Mouse (Mus musculus) neural tube, embryonic 12.5 days (tissue): ENCODE results near the gene Rapgef3. TPM values are rescaled to one million over a fixed set of nuclear protein-coding genes. Genes with fewer than 3 reads are reported as not detected.

ENCODE experiments used
- ATAC-seq: fragments of 200-750 bp; cut with Nextera tagmentation; 2 replicates; pipeline ENCODE4 v1.8.0; 2017; ENCODE audit warnings: low read depth, mild to moderate bottlenecking, moderate TSS enrichment, moderate library complexity; ENCODE audit not compliant: low FRiP score
- H3K27ac ChIP-seq: fragments of 300-500 bp; sonication (generic); 2 replicates; pipeline ENCODE4 v1.5.1; 2016
- H3K27me3 ChIP-seq: fragments of 300-500 bp; sonication (generic); replicated peaks from 2 replicates; pipeline ENCODE4 v1.6.1; 2016; ENCODE audit warnings: mild to moderate bottlenecking
- H3K36me3 ChIP-seq: fragments of 300-500 bp; sonication (generic); 2 replicates; pipeline ENCODE4 v1.6.1; 2016; ENCODE audit warnings: mild to moderate bottlenecking
- H3K4me1 ChIP-seq: fragments of 300-500 bp; sonication (generic); 2 replicates; pipeline ENCODE4 v1.6.1; 2016
- H3K4me2 ChIP-seq: fragments of 300-500 bp; sonication (generic); replicated peaks from 2 replicates; pipeline ENCODE4 v1.6.1; 2016; ENCODE audit warnings: mild to moderate bottlenecking
- H3K4me3 ChIP-seq: fragments of 300-500 bp; sonication (generic); 2 replicates; pipeline ENCODE4 v1.5.1; 2016
- H3K9ac ChIP-seq: fragments of 300-500 bp; sonication (generic); 2 replicates; pipeline ENCODE4 v1.6.1; 2016; ENCODE audit warnings: mild to moderate bottlenecking
- H3K9me3 ChIP-seq: fragments of 300-500 bp; sonication (generic); 2 replicates; pipeline ENCODE4 v1.6.1; 2016; ENCODE audit warnings: mild to moderate bottlenecking
- WGBS: fragments of 180-500 bp; shearing (Covaris S2); methylation state at CpG from one replicate; pipeline ENCODE4 v1.1.7; 2016; 5-methylcytosine and 5-hydroxymethylcytosine counted together
- polyA plus RNA-seq: library from polyadenylated mRNA; unstranded; fragments of >200 nt; fragmentation: Nextera tagmentation; extraction: Ambion mirVana; gene quantifications from 2 replicates; pipeline ENCODE4 v1.2.1, GENCODE M21; 2016

Rapgef3 gene
- polyA plus RNA-seq, 1 experiment from 2014 or later, result 11.9 TPM

DNA sequence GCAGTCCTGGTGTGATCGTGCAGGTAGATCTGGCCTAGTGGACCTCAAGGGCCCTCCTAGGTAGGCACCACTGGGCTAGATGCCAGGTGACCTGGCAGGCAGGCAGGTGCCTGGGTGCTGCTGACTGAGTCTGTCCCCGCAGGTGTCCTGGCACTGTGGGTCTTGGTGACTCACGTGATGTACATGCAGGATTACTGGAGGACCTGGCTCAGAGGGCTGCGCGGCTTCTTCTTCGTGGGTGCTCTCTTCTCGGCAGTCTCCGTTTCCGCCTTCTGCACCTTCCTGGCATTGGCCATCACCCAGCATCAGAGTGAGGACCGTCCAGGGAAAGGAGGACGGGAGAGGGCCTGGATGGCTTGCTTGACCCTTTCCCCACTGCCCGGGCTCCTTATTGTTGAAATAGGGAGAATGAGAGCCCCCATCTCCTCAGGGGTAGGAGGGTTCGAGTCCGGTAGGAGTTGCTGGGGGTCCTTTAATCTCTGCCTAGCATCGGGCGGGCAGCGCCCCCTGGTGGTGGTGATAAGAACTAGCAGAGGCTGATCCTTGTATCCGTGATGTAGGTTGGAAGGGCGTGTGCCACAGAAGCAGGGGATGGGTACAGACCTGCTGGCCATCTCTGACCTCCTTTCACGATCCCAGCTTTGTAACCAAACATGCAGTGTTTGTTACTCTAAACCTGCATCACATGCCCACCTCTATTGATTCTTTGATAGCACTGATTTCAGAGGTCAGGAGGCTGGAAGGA is 22.2 kb upstream of the Rapgef3 start:
- 57% methylated on average over 20 of the region's 20 CpGs for WGBS
- Histone ChIP-seq H3K4me2 (no peak overlapping the region), H3K4me1 (0 out of 2 replicates have a peak, but pooled peaks cover under 1% of the 10 kb centered on the region), H3K27ac (no peak overlapping the region), H3K4me3 (no peak overlapping the region), H3K27me3 (no peaks in the 10 kb centered on the region), H3K9me3 (no peaks in the 10 kb centered on the region), H3K9ac (no peak overlapping the region), H3K36me3 (peaks cover 34% of the 10 kb centered on the region)
- no peak; the same call in 1 of the 2 replicates for ATAC-seq

DNA sequence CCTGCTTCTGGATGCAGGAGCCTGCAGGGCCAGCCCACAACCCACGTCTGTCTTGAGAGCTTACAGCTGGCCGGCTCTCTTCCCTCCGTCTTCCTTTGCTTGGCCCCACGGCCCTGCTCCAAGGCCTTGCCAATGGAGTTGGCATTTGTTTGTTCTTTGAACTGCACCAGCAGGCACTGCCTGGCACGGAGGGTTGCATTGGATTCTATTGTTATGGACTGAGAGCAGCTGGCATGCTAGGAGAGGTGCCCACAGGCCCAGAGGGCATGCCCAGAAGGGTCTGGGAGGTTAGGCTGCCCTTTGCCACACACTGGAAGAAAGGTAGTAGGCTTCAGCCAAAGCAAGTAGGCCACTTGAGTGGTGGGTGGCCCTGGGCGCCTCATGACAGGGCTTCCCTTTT is 21.0 kb upstream of the Rapgef3 start:
- Histone ChIP-seq H3K9ac (no peak overlapping the region), H3K9me3 (no peaks in the 10 kb centered on the region), H3K27me3 (no peaks in the 10 kb centered on the region), H3K4me1 (0 out of 2 replicates have a peak, but pooled peaks cover 3% of the 10 kb centered on the region), H3K36me3 (peaks cover 23% of the 10 kb centered on the region), H3K4me2 (no peak overlapping the region), H3K4me3 (no peak overlapping the region), H3K27ac (no peak overlapping the region)
- 63% methylated on average over 6 of the region's 6 CpGs for WGBS
- no peak for ATAC-seq

DNA sequence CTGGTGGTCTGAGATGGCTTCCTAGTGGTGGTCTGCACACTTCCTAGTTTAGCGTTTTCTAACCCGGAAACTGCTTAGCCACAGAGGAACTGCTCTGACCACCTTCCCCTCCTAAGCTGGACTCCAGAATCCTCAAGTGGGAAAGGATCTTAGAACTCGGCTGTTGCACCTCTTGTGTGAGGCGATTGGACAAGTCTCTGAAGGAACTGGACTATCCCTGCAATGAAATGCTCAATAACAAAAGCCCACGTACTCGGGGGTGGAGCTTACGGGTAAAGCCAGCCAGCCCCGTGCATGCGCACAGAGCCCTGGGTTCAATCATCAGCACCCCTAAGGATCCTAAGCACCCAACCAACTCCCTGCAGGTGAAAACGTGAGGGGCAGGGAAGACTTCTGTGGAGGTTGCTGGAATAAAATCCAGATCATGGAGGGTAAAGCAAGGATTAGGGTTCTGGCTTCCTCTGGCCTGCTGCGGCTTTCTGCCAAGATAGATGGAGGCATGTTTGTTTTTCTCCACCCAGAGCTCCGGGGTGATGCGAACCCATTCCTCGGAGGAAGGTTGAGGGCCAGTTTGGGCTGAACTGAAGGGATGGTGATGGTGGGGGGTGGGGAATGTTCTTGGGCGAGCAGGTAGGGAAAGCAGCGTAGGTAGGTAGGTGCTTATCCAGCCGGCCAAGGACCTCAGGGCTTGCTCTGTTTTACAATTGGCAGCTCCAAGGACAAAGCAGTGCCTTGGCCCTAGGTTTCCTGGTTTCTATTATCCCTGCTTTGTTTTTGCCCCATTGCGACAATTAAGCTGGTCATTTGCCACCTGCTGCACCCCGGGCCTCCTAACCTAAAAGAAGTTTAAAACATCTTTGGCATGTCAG is 20.3 kb upstream of the Rapgef3 start:
- Histone ChIP-seq H3K9me3 (no peaks in the 10 kb centered on the region), H3K36me3 (peaks cover 16% of the 10 kb centered on the region), H3K27ac (no peak overlapping the region), H3K4me1 (0 out of 2 replicates have a peak, but pooled peaks cover 3% of the 10 kb centered on the region), H3K27me3 (0 out of 2 replicates have a peak, but pooled peaks cover 3% of the 10 kb centered on the region), H3K4me3 (no peak overlapping the region), H3K4me2 (no peak overlapping the region), H3K9ac (no peak overlapping the region)
- no peak for ATAC-seq
- WGBS, result 64% methylated on average over 19 of the region's 19 CpGs

DNA sequence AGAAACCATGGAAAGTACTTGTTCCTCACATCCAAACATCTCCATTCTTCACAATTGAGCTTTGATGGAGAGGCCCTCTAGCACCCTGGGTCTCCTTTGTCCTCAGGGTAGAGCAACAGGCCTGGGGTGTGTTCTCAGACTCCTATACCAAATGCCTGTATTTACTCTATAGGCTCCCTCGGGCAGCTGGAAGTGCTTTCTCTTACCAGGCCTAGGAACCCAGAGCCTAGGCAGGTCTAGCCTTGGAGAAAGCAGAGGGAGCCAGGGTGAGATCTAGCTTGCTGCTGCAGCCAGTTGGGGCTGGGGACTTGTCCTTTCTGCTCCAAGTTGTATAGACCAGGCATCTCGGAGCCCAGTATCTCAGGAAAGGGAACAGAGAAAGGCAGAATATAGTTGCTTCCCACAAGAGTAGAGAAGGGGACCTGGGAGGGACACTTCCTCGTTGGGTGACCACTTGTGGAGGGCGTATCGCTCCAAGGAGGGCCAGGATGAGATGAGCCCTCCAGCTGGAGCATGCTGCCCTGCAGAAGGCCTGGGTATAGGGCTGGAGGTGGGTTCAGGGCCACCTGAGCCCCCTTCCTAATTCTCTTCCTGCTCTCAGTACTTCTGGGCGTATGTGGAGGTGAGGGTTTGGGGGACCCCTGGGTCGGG is 19.5 kb upstream of the Rapgef3 start:
- no peak for ATAC-seq
- Histone ChIP-seq H3K9me3 (no peaks in the 10 kb centered on the region), H3K27me3 (0 out of 2 replicates have a peak, but pooled peaks cover 10% of the 10 kb centered on the region), H3K36me3 (peaks cover 14% of the 10 kb centered on the region), H3K4me3 (no peak overlapping the region), H3K27ac (no peak overlapping the region), H3K4me1 (peaks cover 7% of the 10 kb centered on the region), H3K4me2 (no peak overlapping the region), H3K9ac (no peak overlapping the region)
- WGBS, result 84% methylated on average over 7 of the region's 7 CpGs

DNA sequence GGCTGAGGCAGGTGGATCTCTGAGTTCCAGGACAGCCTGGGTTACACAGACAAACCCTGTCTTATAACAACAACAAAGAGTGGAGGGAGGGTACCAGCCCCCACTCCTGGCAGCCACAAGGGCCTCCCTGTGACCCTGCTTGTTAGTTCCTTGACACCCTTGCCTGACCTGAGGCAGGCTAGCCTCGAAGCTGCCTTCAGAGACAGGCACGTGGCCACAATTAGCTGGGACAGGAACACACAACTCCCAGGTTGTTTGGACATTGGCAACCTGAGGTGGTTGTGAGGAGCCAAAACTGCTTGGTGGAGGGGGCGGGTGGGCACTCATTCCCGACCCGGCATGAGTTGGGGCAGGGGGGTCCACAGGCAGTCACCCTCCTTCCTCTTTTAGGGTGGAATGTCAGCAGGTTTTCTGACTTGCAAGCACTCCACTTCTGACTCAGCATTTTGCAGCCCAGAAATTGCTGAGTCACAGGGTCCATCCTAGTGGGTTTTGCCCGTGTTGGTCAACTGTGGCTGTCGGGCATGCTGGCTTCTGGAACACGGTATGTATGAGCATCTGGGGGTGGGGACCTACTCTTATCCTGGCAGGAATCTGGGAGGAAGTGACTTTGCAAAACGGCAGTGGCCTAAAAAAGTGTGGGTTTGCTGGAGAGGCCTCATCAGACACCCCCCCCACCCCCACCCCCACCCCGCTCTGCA is 18.8 kb upstream of the Rapgef3 start:
- H3K9ac ChIP-seq, result no peak overlapping the region
- no peak for ATAC-seq
- no peak overlapping the region for H3K4me3 ChIP-seq
- H3K4me2 ChIP-seq, result no peak overlapping the region; the same call in 1 of the 2 replicates
- H3K27ac ChIP-seq, result no peak overlapping the region
- peaks cover 7% of the 10 kb centered on the region for H3K36me3 ChIP-seq
- WGBS, result 87% methylated on average over 10 of the region's 10 CpGs
- no peaks in the 10 kb centered on the region for H3K9me3 ChIP-seq
- H3K4me1 ChIP-seq, result peaks cover 11% of the 10 kb centered on the region
- H3K27me3 ChIP-seq, result 0 out of 2 replicates have a peak, but pooled peaks cover 15% of the 10 kb centered on the region

DNA sequence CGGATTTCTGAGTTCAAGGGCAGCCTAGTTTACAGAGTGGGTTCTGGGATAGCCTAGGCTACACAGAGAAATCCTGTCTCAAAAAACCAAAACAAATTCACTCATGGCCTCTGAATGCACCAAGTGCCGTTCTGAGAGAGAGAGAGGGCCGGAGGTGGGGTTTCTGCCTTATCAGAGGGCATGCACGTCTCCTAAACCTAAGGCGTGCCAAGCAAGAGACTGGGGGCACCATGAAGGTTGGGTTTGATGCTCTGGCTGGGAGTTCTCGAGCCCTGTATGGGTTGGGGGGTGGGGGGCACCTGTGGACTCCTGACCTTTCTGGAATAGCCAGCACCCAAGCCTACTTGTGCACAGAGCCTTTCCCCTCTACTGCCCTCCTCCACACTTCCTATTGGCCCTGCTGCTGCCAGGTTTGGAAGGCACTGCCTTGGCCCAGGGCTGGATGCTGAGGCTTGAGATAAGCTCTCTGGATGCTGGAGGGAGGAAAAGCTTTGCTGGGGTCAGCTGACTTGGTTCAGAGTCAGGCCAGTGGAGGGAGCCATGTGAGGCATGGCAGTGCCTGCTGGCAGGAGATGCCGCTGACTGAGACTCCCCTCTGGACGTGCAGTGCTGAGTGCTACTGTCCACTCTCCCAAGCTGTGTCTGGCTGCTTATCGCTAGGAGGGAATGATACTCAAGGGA is 18.1 kb upstream of the Rapgef3 start:
- 84% methylated on average over 9 of the region's 9 CpGs for WGBS
- peaks cover 11% of the 10 kb centered on the region for H3K4me1 ChIP-seq
- peaks cover 3% of the 10 kb centered on the region; the same call in 1 of the 2 replicates for H3K36me3 ChIP-seq
- 0 out of 2 replicates have a peak, but pooled peaks cover 18% of the 10 kb centered on the region for H3K27me3 ChIP-seq
- no peak overlapping the region; the same call in 1 of the 2 replicates for H3K4me2 ChIP-seq
- ATAC-seq, result no peak
- H3K27ac ChIP-seq, result no peak overlapping the region
- no peak overlapping the region for H3K9ac ChIP-seq
- H3K9me3 ChIP-seq, result no peaks in the 10 kb centered on the region
- H3K4me3 ChIP-seq, result no peak overlapping the region

DNA sequence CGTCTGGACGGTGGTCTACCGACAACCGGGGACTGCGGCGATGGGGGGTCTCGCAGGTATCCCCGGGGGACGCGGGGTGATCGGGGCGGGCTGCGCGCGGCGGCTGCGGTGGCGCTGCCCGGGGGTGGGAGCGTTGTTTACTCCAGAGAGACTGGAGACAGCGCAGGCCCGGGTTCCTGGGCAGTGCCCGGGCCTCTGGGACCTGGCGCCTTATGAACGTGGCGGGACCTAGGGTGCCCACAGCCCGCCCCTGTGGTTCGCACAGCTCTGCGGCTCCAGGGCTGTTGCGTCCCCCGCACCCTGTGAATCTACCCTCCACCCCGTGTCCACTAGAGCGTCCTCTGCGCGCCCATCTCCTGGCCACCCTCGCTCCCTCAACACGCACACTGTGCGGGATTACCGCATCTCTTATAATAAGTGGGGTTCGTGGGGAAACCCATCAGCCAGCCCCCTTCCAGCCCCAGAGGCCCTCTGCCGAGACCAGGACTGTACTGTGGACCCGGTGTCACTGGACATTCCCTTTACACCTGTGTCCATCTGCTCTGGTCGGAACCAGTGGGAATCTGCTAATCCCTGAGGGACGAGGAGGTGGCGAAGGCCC is 16.9 kb upstream of the Rapgef3 start:
- WGBS, result 6% methylated on average over 45 of the region's 45 CpGs

DNA sequence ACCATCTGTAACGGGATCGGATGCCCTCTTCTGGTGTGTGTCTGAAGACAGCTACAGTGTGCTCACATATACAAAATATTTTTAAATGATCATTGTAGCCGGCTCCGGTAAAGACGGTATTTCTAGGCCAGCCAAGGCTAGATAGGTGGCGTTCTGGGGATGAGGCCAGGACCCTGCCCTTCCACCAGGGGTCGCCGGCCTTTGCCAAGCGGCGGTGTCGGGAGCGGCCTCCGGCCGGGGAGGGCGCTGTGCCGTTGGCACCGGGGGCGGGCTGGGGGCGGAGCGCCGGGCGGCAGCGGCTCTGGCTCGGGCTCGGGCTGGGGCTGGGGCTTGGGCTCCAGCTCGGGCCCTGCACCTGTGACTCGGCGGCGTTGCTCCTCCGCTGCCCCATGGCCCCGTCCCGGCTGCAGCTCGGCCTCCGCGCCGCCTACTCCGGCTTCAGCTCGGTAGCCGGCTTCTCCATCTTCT is 16.4 kb upstream of the Rapgef3 start:
- ATAC-seq, result peak; percentile 87
- 4% methylated on average over 39 of the region's 39 CpGs for WGBS
- no peak overlapping the region for H3K27ac ChIP-seq
- no peaks in the 10 kb centered on the region for H3K36me3 ChIP-seq
- peak overlapping the region; percentile 74 for H3K4me3 ChIP-seq
- 0 out of 2 replicates have a peak, but pooled peaks cover 18% of the 10 kb centered on the region for H3K27me3 ChIP-seq
- no peaks in the 10 kb centered on the region for H3K9me3 ChIP-seq
- H3K4me2 ChIP-seq, result peak overlapping the region; percentile 87
- peak overlapping the region; percentile 84 for H3K9ac ChIP-seq
- H3K4me1 ChIP-seq, result peaks cover 11% of the 10 kb centered on the region

More for the DNA sequence above, 16.9 kb upstream of the Rapgef3 start:
- Histone ChIP-seq H3K4me1 (peaks cover 11% of the 10 kb centered on the region), H3K9ac (peak overlapping the region; percentile 84), H3K27ac (no peak overlapping the region), H3K4me2 (peak overlapping the region; percentile 87), H3K9me3 (no peaks in the 10 kb centered on the region), H3K27me3 (0 out of 2 replicates have a peak, but pooled peaks cover 18% of the 10 kb centered on the region), H3K4me3 (peak overlapping the region; percentile 74), H3K36me3 (peaks cover 2% of the 10 kb centered on the region; the same call in 1 of the 2 replicates)
- ATAC-seq, result peak; percentile 59

DNA sequence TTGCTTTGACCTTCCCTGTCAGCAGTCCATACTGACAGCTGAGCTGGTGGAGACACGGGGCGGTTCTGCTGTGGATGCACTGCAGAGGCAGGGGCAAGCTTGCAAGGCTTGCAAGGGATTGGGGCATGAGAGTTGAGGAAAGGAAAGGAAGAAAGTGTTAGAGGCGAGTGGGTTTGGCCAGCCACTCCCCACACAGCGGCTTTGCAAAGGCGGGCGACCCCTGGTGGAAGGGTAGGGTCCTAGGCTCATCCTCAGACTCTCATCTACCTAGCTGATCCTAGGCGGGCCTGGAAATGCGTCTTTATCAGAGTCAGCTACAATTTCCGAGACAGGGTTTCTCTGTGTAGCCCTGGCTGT is 15.0 kb upstream of the Rapgef3 start:
- Histone ChIP-seq H3K4me3 (no peak overlapping the region), H3K9me3 (no peaks in the 10 kb centered on the region), H3K9ac (no peak overlapping the region), H3K4me1 (peaks cover 11% of the 10 kb centered on the region), H3K4me2 (peak overlapping the region; percentile 44), H3K27ac (no peak overlapping the region), H3K27me3 (0 out of 2 replicates have a peak, but pooled peaks cover 18% of the 10 kb centered on the region), H3K36me3 (no peaks in the 10 kb centered on the region)
- no peak for ATAC-seq
- 9% methylated on average over 9 of the region's 9 CpGs for WGBS

DNA sequence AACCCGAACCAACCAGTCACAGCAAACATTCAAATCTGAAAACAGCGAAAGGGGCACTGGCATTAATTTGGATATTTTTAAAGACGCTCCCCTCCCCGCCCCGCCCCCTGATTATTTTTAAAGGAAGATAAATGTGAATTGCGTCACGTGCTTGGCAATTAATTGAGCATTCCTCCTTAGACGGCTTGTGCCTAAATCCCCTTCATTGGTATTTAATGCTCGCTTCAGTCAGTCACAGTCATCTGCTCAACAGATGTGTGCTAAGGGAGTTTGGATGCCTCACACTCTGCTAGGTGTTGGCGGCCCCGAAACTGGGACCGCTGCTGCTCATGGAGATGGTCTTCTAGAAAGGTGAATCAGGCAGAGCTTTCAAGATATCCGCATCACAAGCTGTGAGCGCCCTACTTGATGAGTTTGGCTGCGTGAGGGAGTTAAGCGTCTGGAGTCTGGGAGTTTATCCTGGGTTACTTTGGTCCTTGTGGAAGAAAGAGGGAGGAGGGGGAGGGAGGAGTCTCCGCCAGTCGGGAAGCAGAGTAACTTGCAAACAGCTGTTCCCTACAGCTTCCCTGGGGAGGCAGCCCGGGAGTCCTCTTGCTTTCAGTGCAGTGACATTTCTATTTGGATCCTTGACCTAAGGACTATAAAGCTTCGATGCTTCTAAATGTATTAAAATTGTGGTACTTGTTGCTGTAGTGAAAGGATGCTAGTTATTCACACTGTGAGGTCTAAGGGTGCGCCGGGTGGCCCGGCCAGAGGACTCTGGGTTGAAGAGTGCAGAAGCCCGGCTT is 14.4 kb upstream of the Rapgef3 start:
- no peaks in the 10 kb centered on the region for H3K9me3 ChIP-seq
- 0 out of 2 replicates have a peak, but pooled peaks cover 18% of the 10 kb centered on the region for H3K27me3 ChIP-seq
- ATAC-seq, result no peak
- no peak overlapping the region for H3K4me3 ChIP-seq
- H3K36me3 ChIP-seq, result no peaks in the 10 kb centered on the region
- H3K4me2 ChIP-seq, result peak overlapping the region; percentile 44
- no peak overlapping the region for H3K27ac ChIP-seq
- H3K9ac ChIP-seq, result no peak overlapping the region
- WGBS, result 10% methylated on average over 24 of the region's 24 CpGs
- peaks cover 11% of the 10 kb centered on the region for H3K4me1 ChIP-seq
